Mouse (Mus musculus) neural tube, embryonic 11.5 days (tissue): Measurements from ENCODE around the gene Ost4. TPM values are rescaled to one million over a fixed set of nuclear protein-coding genes. Genes with fewer than 3 reads are reported as not detected.
A peak's percentile ranks its signal among the peaks of the same experiment; 100 is the strongest.

Source experiments
- ATAC-seq: fragments of 200-750 bp; cut with Nextera tagmentation; 2 replicates; pipeline ENCODE4 v1.8.0; 2017; ENCODE audit warnings: moderate number of reproducible peaks, mild to moderate bottlenecking, moderate TSS enrichment, moderate library complexity; ENCODE audit not compliant: insufficient read depth, low FRiP score, low TSS enrichment
- DNase-seq: peaks from one replicate; pipeline ENCODE4 v3.0.0-alpha.2; 2015; ENCODE audit warnings: low spot score
- H3K27ac ChIP-seq: fragments of 300-500 bp; sonication (generic); 2 replicates; pipeline ENCODE4 v1.5.1; 2014; ENCODE audit warnings: low read depth, mild to moderate bottlenecking, low read length
- H3K27me3 ChIP-seq: fragments of 300-500 bp; sonication (generic); 2 replicates; pipeline ENCODE4 v1.6.1; 2014; ENCODE audit warnings: mild to moderate bottlenecking, low read length, mixed read lengths; ENCODE audit not compliant: control insufficient read depth, insufficient read depth
- H3K36me3 ChIP-seq: fragments of 300-500 bp; sonication (generic); 2 replicates; pipeline ENCODE4 v1.6.1; 2014; ENCODE audit warnings: mild to moderate bottlenecking, low read length, moderate library complexity, mixed read lengths; ENCODE audit not compliant: control insufficient read depth, insufficient read depth
- H3K4me1 ChIP-seq: fragments of 300-500 bp; sonication (generic); 2 replicates; pipeline ENCODE4 v1.6.1; 2014; ENCODE audit warnings: low read length, mixed read lengths; ENCODE audit not compliant: control insufficient read depth, insufficient read depth
- H3K4me2 ChIP-seq: fragments of 300-500 bp; sonication (generic); 2 replicates; pipeline ENCODE4 v1.6.1; 2014; ENCODE audit warnings: low read depth, mild to moderate bottlenecking, moderate library complexity
- H3K4me3 ChIP-seq: fragments of 300-500 bp; sonication (generic); 2 replicates; pipeline ENCODE4 v1.5.1; 2014; ENCODE audit warnings: low read depth, low read length
- H3K9ac ChIP-seq: fragments of 300-500 bp; sonication (generic); 2 replicates; pipeline ENCODE4 v1.6.1; 2014; ENCODE audit warnings: mild to moderate bottlenecking, low read length
- H3K9me3 ChIP-seq: fragments of 300-500 bp; sonication (generic); 2 replicates; pipeline ENCODE4 v1.6.1; 2016; ENCODE audit warnings: low read length; ENCODE audit not compliant: control insufficient read depth
- WGBS: fragments of 180-500 bp; shearing (Covaris S2); extraction: QIAGEN DNeasy Blood & Tissue Kit; methylation state at CpG from one replicate; pipeline ENCODE4 v1.1.7; 2014; 5-methylcytosine and 5-hydroxymethylcytosine counted together
- polyA plus RNA-seq: library from polyadenylated mRNA; unstranded; fragments of >200 nt; fragmentation: Nextera tagmentation; extraction: Ambion mirVana; gene quantifications from 2 replicates; pipeline ENCODE4 v1.2.1, GENCODE M21; 2014

Ost4 gene
- polyA plus RNA-seq, 1 experiment from 2014 or later, result 354 TPM

DNA sequence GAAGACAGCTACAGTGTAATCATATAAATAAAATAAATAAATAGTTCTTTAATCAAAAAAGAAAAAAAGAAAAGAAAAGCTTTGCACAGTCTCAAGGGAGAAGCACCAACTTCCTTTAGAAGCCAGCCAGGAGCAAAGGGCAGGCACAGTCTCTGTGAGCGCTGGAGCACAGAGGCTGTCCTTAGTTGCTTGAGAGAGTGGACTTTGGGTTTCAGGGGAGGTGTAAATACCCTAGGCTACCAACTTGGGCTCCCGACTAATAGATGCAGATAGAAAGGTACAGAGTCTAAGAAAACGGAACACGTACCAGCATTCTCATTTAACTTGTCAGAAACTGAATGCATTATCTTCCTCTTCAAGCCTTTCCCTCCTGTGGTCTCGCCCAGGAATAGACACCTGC, 41.0 kb upstream of the Ost4 start:
- WGBS, result 80% methylated on average over 5 of the region's 5 CpGs
- DNase-seq (no peak), ATAC-seq (no peak)
- Histone ChIP-seq H3K9me3 (no peaks in the 10 kb centered on the region), H3K9ac (no peak overlapping the region), H3K27me3 (no peaks in the 10 kb centered on the region), H3K27ac (no peak overlapping the region), H3K4me2 (no peak overlapping the region), H3K36me3 (peaks cover 2% of the 10 kb centered on the region; the same call in 1 of the 2 replicates), H3K4me1 (peaks cover 3% of the 10 kb centered on the region), H3K4me3 (no peak overlapping the region)

DNA sequence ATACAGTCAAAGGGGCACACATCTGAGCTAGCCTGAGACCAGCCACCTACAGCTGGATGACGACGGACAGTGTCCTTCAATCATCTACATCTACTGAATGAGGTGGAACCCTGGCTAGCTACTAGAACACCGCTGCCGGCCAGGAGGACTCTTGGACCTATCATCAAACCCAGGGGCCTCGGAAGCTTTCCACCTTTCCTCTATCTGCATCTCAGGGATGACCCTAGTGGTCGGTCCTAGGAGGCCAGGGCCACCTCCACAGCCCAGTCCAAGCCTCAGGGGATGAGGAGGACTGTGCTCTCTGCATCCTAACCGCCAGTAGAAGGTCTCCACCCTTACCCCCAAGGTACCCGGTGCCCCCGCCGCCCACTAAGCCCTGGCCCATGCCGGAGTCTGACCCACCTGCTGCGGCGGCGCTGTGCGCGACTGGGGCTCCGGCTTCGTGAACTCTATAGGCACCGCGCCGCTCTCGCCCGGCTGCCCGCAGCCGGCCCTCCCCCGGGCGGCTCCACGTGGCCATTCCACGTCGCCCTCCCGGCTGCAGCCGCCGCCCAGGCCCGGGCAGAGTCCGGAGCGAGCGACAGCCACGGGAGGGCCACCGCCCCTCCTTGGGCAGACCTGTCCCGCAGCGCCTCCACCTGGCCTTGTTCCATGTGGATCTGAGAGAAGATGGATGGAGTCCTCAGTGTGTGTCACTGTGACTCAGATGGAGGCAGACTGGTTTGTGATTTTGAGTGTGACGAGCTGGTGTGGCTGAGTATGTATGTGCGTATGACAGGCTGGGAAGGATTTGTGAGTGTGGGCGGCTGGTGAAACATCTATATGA, 37.6 kb upstream of the Ost4 start, which contains the start of gene Cgref1:
Gene Cgref1, minus strand, starts transcription at position 636 of the 826 bp plus-strand sequence.
- 5% methylated on average over 44 of the region's 44 CpGs for WGBS
- Histone ChIP-seq H3K27ac (no peak within 1 kb of the TSS), H3K9ac (peak within 1 kb of the TSS; percentile 75)

DNA sequence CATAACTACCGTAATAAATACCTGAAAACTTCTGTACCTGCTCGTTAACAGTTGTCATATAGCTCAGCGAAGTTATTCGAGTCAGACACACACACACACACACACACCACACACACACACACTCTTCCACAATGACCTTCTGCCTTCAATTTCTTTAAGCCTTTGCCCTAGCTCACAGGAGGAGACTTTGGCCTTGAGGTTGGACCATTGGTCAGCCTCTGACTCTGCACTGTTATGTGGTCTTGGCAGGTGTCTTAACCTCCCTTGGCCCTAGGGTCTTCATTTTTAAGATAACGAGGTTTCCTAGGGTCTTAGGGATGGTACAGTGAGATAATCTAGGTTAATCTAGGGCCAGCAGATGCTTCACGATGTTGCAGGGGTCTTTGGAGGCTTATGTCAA, 36.8 kb upstream of the Ost4 start:
- ATAC-seq, result no peak
- H3K4me1 ChIP-seq, result no peaks in the 10 kb centered on the region
- no peak overlapping the region for H3K4me2 ChIP-seq
- no peak overlapping the region for H3K4me3 ChIP-seq
- no peak overlapping the region for H3K9ac ChIP-seq
- WGBS, result 89% methylated on average over 6 of the region's 6 CpGs
- H3K27ac ChIP-seq, result no peak overlapping the region
- H3K27me3 ChIP-seq, result no peaks in the 10 kb centered on the region
- no peak for DNase-seq
- H3K36me3 ChIP-seq, result no peaks in the 10 kb centered on the region
- H3K9me3 ChIP-seq, result no peaks in the 10 kb centered on the region

More for the DNA sequence above, 37.6 kb upstream of the Ost4 start, which contains the start of gene Cgref1:
- 0 out of 2 replicates have a peak, but pooled peaks have one; percentile 36 for ATAC-seq
- peak; percentile 68 for DNase-seq
- Histone ChIP-seq H3K4me1 (no peaks in the 10 kb centered on the region), H3K4me3 (peak within 1 kb of the TSS; percentile 45), H3K36me3 (no peaks in the 10 kb centered on the region), H3K9me3 (no peaks in the 10 kb centered on the region), H3K4me2 (peak within 1 kb of the TSS; percentile 87), H3K27me3 (no peaks in the 10 kb centered on the region)

DNA sequence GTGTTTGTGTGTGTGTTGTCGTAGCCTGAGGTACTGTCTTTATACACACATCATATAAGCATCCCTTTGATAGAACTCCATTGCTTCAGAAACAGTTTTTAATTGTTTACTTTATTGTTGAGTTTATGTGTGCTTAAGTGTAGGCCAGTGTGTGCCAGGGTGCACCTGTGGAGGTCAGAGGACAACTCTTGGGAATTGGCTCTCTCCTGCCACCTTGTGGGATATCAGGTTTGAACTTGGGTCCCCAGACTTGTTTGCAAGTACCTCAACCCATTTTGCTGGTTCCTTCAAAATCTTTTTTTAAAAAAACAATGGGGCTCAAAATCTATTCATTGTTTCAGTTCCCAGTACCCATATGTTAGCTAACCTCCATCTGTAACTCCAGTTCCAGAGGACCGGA, 35.4 kb upstream of the Ost4 start:
- 89% methylated on average over 2 of the region's 2 CpGs for WGBS
- H3K4me1 ChIP-seq, result no peaks in the 10 kb centered on the region
- ATAC-seq (no peak), DNase-seq (no peak)
- H3K9ac ChIP-seq, result no peak overlapping the region
- H3K9me3 ChIP-seq, result no peaks in the 10 kb centered on the region
- H3K27me3 ChIP-seq, result no peaks in the 10 kb centered on the region
- H3K36me3 ChIP-seq, result no peaks in the 10 kb centered on the region
- no peak overlapping the region for H3K27ac ChIP-seq
- H3K4me2 ChIP-seq, result no peak overlapping the region
- no peak overlapping the region for H3K4me3 ChIP-seq

DNA sequence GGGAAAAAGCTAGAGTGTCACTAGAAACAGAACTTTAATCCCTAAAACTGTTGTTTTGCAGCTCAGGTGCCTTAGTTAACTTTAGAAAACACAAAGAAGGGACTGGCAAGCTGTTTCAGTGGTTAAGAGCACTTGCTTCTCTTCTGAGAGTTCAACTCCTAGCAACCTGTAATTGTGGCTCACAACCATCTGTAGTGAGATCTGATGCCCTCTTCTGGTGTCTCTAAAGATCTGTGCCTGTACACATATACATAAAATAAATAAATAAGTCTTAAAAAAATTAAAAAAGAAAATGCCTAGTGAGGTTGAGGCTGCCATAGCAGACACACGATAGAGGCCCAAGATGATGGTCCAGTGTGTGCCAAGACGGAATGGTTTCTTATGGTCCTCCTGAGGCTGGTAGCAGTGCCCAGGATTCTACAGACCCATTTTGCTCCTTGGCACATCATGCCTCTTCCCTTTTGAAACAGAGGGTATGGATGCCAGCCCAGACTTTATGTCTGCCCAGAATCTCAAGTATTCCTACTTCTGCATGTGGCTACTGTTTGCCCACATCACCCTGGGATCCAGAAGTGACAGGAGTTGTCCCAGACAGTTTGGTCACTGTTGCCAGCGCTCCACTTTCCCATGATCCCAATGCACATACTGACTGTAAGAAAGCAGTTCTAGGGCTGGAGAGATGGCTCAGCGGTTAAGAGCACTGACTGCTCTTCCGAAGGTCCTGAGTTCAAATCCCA, 27.3 kb upstream of the Ost4 start:
- H3K36me3 ChIP-seq, result no peaks in the 10 kb centered on the region
- no peak overlapping the region for H3K4me3 ChIP-seq
- WGBS, result 90% methylated on average over 5 of the region's 5 CpGs
- no peaks in the 10 kb centered on the region for H3K4me1 ChIP-seq
- no peak overlapping the region for H3K9ac ChIP-seq
- H3K27me3 ChIP-seq, result no peaks in the 10 kb centered on the region
- ATAC-seq, result no peak
- no peak overlapping the region for H3K27ac ChIP-seq
- H3K9me3 ChIP-seq, result no peaks in the 10 kb centered on the region
- H3K4me2 ChIP-seq, result no peak overlapping the region
- no peak for DNase-seq

DNA sequence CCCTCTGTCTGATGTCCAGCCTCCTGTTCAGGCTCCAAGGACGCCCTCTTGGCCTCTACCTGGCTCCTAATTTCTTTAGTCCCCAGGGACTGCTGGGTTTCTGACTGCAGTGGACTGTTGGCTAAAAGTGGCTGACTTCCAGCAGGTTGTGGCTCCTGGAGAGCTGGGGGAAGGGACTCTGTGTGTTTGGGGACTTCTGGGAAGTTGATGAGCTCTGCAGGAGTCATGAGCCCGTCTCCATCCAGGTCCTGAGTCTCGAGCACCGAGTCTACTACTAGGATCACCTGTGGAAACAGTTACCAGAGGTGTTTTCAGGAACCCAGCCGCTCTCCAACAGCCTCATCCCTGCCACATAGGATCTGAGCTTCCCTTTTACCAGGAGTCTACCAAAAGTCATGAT, 26.1 kb upstream of the Ost4 start:
- no peak for ATAC-seq
- H3K27me3 ChIP-seq, result no peaks in the 10 kb centered on the region
- H3K9ac ChIP-seq, result no peak overlapping the region
- H3K27ac ChIP-seq, result no peak overlapping the region
- DNase-seq, result no peak
- H3K36me3 ChIP-seq, result no peaks in the 10 kb centered on the region
- H3K4me3 ChIP-seq, result no peak overlapping the region
- 65% methylated on average over 5 of the region's 5 CpGs for WGBS
- H3K9me3 ChIP-seq, result no peaks in the 10 kb centered on the region
- no peak overlapping the region for H3K4me2 ChIP-seq
- H3K4me1 ChIP-seq, result no peaks in the 10 kb centered on the region

DNA sequence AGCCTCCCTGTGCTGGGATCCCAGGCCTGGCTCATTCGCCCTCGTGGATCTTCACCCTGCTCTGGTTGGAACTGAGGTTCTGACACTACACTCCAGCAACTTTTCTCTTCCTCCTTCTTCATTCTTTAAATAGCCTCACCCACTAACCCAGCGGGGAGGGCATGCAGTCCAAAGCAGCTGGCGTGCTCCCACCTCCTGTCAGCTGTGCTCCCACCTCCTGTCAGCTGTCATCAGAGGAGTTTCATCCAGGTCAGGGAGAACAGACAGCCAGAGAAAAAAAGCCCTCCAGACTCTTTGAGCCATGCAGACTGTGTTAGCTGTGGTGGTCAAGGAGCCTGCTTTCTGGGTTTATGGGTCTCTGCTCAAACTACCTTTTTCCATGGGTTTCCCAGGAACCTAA, 23.8 kb upstream of the Ost4 start:
- WGBS, result 92% methylated on average over 4 of the region's 4 CpGs
- ATAC-seq, result no peak

DNA sequence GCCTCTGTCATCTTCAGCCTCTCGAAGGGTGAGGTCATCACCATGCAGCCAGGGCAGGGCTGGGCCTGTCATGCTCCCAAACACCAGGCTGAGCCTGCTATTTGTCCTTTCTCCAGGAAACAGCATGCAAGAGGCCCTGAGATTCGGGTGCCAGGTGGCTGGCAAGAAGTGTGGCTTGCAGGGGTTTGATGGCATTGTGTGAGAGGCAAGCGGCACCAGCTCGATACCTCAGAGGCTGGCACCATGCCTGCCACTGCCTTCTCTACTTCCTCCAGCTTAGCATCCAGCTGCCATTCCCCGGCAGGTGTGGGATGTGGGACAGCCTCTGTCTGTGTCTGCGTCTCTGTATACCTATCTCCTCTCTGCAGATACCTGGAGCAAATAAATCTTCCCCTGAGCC, 23.3 kb upstream of the Ost4 start:
- DNase-seq (no peak), ATAC-seq (no peak)
- no peaks in the 10 kb centered on the region for H3K9me3 ChIP-seq
- no peak overlapping the region for H3K4me2 ChIP-seq
- no peak overlapping the region for H3K4me3 ChIP-seq
- H3K36me3 ChIP-seq, result no peaks in the 10 kb centered on the region
- H3K9ac ChIP-seq, result no peak overlapping the region
- no peaks in the 10 kb centered on the region for H3K27me3 ChIP-seq
- 86% methylated on average over 6 of the region's 6 CpGs for WGBS
- H3K4me1 ChIP-seq, result no peaks in the 10 kb centered on the region
- no peak overlapping the region for H3K27ac ChIP-seq

More for the DNA sequence above, 23.8 kb upstream of the Ost4 start:
- DNase-seq, result no peak
- no peaks in the 10 kb centered on the region for H3K4me1 ChIP-seq
- no peak overlapping the region for H3K4me2 ChIP-seq
- no peaks in the 10 kb centered on the region for H3K27me3 ChIP-seq
- no peak overlapping the region for H3K27ac ChIP-seq
- H3K4me3 ChIP-seq, result no peak overlapping the region
- H3K9ac ChIP-seq, result no peak overlapping the region
- no peaks in the 10 kb centered on the region for H3K36me3 ChIP-seq
- no peaks in the 10 kb centered on the region for H3K9me3 ChIP-seq
